Comparison of ENCODE assay signal across 8 mouse cellular contexts in the genomic region with DNA sequence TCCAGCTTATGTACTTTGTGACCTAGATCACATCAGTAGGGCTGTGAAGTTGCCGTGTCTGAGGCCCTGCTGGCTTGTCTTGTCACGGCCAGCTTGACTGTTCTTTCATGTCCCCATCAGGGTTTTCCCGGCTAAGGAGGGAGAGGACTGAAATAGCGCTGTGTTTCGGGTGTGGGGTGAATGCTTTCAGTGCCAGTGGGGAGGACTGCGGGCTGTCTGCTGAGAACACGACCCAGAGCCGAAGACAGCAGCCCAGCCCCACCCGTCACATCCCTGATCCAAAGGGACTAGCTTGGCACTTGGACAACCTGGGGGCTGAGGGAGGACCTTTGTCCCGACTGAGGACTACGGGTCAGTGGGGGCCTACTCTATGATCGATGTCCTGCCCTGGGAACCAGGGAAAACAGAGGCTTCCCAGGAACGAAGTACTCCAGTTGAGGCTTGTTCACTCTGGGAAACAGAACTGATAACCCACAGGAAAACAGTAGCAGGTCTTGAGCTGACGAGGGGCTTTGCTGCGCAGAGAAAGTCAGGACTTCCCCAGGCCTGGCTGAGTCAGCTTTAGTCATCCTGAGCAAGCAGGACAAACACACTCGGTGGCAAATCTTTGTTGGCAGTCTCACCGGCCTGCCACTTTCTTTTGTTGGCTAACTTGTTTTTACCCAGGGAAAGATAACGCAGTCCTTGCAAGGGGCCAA. TPM values are rescaled to one million over a fixed set of nuclear protein-coding genes. Genes with fewer than 3 reads are reported as not detected.
DNase-seq lines count a peak whose midpoint lies in the region; ATAC-seq and TF ChIP-seq lines count a peak whose summit lies in the region.

No protein-coding gene starts in this region.

- peaks cover 31% of the 10 kb centered on the region for H3K36me3 ChIP-seq in hindbrain, postnatal 0 days (ENCODE audit: insufficient read depth, low read length)
- peaks cover 48% of the 10 kb centered on the region for H3K36me3 ChIP-seq in hindbrain, embryonic 12.5 days
- peaks cover 4% of the 10 kb centered on the region; the same call in 1 of the 2 replicates for H3K36me3 ChIP-seq in heart, embryonic 14.5 days (ENCODE audit: control insufficient read depth, insufficient read depth, low read length)

- no peak overlapping the region for H3K4me3 ChIP-seq in hindbrain, postnatal 0 days (ENCODE audit: low read length)
- H3K4me3 ChIP-seq in hindbrain, embryonic 12.5 days = no peak overlapping the region
- no peak overlapping the region for H3K4me3 ChIP-seq in heart, embryonic 14.5 days (ENCODE audit: control insufficient read depth in 1 of 2, insufficient read depth in 1 of 2, low read depth in 1 of 2, low read length in 2 of 2)

- no peaks in the 10 kb centered on the region for H3K9me3 ChIP-seq in hindbrain, postnatal 0 days (ENCODE audit: low read length)
- H3K9me3 ChIP-seq in hindbrain, embryonic 12.5 days (replicated peaks) = no peaks in the 10 kb centered on the region
- H3K9me3 ChIP-seq in heart, embryonic 14.5 days (ENCODE audit: control insufficient read depth, low read length) = no peaks in the 10 kb centered on the region

- H3K27ac ChIP-seq in hindbrain, postnatal 0 days = peak overlapping the region; percentile 48; the same call in 1 of the 2 replicates
- H3K27ac ChIP-seq in hindbrain, embryonic 12.5 days = no peak overlapping the region
- H3K27ac ChIP-seq in heart, embryonic 14.5 days (replicated peaks in 1 of 2; ENCODE audit: control insufficient read depth in 1 of 2, insufficient read depth in 1 of 2, low read depth in 2 of 2, low read length in 2 of 2) = peak overlapping the region; percentile 47 to 81

- no peak for DNase-seq in hindbrain, postnatal 0 days (ENCODE audit: low spot score)
- DNase-seq in adrenal gland, adult 18-20 months (ENCODE audit: low spot score in 2 of 2) = peak; percentile 39 to 41
- DNase-seq in lung, postnatal 36 days = peak; percentile 76
- DNase-seq in natural killer cell, adult 2 months (ENCODE audit: low spot score in 2 of 2) = no peak
- no peak for DNase-seq in frontal cortex, postnatal 10 days (ENCODE audit: low spot score in 2 of 2)

- WGBS in hindbrain, postnatal 0 days = 55% methylated on average over 18 of the region's 18 CpGs
- 70% methylated on average over 18 of the region's 18 CpGs for WGBS in hindbrain, embryonic 12.5 days
- 13% methylated on average over 18 of the region's 18 CpGs for WGBS in heart, embryonic 14.5 days

- H3K9ac ChIP-seq in hindbrain, postnatal 0 days (replicated peaks; ENCODE audit: low read length) = no peak overlapping the region
- no peak overlapping the region for H3K9ac ChIP-seq in hindbrain, embryonic 12.5 days
- peak overlapping the region; percentile 59 for H3K9ac ChIP-seq in heart, embryonic 14.5 days (ENCODE audit: low read length)

- H3K27me3 ChIP-seq in hindbrain, postnatal 0 days (ENCODE audit: insufficient read depth, low read length) = no peaks in the 10 kb centered on the region
- H3K27me3 ChIP-seq in hindbrain, embryonic 12.5 days = no peaks in the 10 kb centered on the region
- H3K27me3 ChIP-seq in heart, embryonic 14.5 days (ENCODE audit: control insufficient read depth, insufficient read depth, low read length) = peaks cover 7% of the 10 kb centered on the region

- H3K4me1 ChIP-seq in hindbrain, postnatal 0 days (ENCODE audit: insufficient read depth, low read length) = no peaks in the 10 kb centered on the region
- no peaks in the 10 kb centered on the region; the same call in 1 of the 2 replicates for H3K4me1 ChIP-seq in hindbrain, embryonic 12.5 days
- H3K4me1 ChIP-seq in heart, embryonic 14.5 days (ENCODE audit: control insufficient read depth in 2 of 2, insufficient read depth in 2 of 2, low read length in 2 of 2) = peaks cover 31 to 50% of the 10 kb centered on the region in 2 experiments

- H3K4me2 ChIP-seq in hindbrain, postnatal 0 days (ENCODE audit: low read depth, low read length) = no peak overlapping the region
- H3K4me2 ChIP-seq in hindbrain, embryonic 12.5 days (replicated peaks) = no peak overlapping the region
- H3K4me2 ChIP-seq in heart, embryonic 14.5 days (ENCODE audit: low read length) = peak overlapping the region; percentile 45

- ATAC-seq in hindbrain, postnatal 0 days = peak; percentile 14; the same call in 1 of the 2 replicates
- no peak for ATAC-seq in hindbrain, embryonic 12.5 days (ENCODE audit: low FRiP score)
- ATAC-seq in heart, embryonic 14.5 days (ENCODE audit: insufficient number of reproducible peaks, insufficient read depth, low FRiP score, low read depth) = peak; percentile 38; the same call in 1 of the 2 replicates
- ATAC-seq in monocyte, adult 5-6 weeks (replicated peaks; ENCODE audit: insufficient number of reproducible peaks, low FRiP score, low TSS enrichment, poor library complexity, severe bottlenecking) = no peak

- no peak for TF ChIP-seq CTCF in hindbrain, postnatal 0 days (IDR thresholded peaks at IDR 0.05; ENCODE audit: low read depth)

RNA-seq across cellular contexts. Expression of a gene that starts 23.9 kb away (rescaled TPM):
- total RNA-seq in hindbrain, postnatal 0 days (2014; rRNA removed) = 90.7 and 91.4 TPM in 2 replicates
- polyA plus RNA-seq in hindbrain, postnatal 0 days (2015; fragmentation: Nextera tagmentation; extraction: Ambion mirVana) = 95.9 and 109 TPM in 2 replicates
- 116 and 125 TPM in 2 replicates for polyA plus RNA-seq in hindbrain, embryonic 12.5 days (2016; fragmentation: Nextera tagmentation; extraction: Ambion mirVana)
- 100 to 1,000 TPM; 152 to 175 TPM for total RNA-seq in adrenal gland, adult 18-20 months (2021)
- polyA plus RNA-seq in heart, embryonic 14.5 days (2014; fragmentation: Nextera tagmentation; extraction: Ambion mirVana) = 76.7 and 83.2 TPM in 2 replicates
- 113 to 174 TPM (median 147 TPM) in 3 replicates for total RNA-seq in monocyte, adult 5-6 weeks (2017)

RNA-seq across cellular contexts. Expression of a gene that starts 32.5 kb away (rescaled TPM):
- total RNA-seq in hindbrain, postnatal 0 days (2014; rRNA removed) = 31.3 and 36.2 TPM in 2 replicates
- 17.2 and 17.8 TPM in 2 replicates for polyA plus RNA-seq in hindbrain, postnatal 0 days (2015; fragmentation: Nextera tagmentation; extraction: Ambion mirVana)
- polyA plus RNA-seq in hindbrain, embryonic 12.5 days (2016; fragmentation: Nextera tagmentation; extraction: Ambion mirVana) = 15.9 and 16.5 TPM in 2 replicates
- 10 to 100 TPM; 22.8 to 29.1 TPM for total RNA-seq in adrenal gland, adult 18-20 months (2021)
- polyA plus RNA-seq in heart, embryonic 14.5 days (2014; fragmentation: Nextera tagmentation; extraction: Ambion mirVana) = 1.9 and 2.7 TPM in 2 replicates
- total RNA-seq in monocyte, adult 5-6 weeks (2017) = 33.3 to 44.2 TPM (median 36.6 TPM) in 3 replicates

RNA-seq across cellular contexts. Expression of a gene that starts 50.7 kb away (rescaled TPM):
- total RNA-seq in hindbrain, postnatal 0 days (2014; rRNA removed) = 3.3 and 3.7 TPM in 2 replicates
- 3.5 and 3.6 TPM in 2 replicates for polyA plus RNA-seq in hindbrain, postnatal 0 days (2015; fragmentation: Nextera tagmentation; extraction: Ambion mirVana)
- polyA plus RNA-seq in hindbrain, embryonic 12.5 days (2016; fragmentation: Nextera tagmentation; extraction: Ambion mirVana) = 5.7 and 5.8 TPM in 2 replicates
- total RNA-seq in adrenal gland, adult 18-20 months (2021) = 1 to 10 TPM; 7.5 TPM
- polyA plus RNA-seq in heart, embryonic 14.5 days (2014; fragmentation: Nextera tagmentation; extraction: Ambion mirVana) = 9.7 and 11.3 TPM in 2 replicates
- 1.6 TPM in 2 of 3 replicates, not detected in the other for total RNA-seq in monocyte, adult 5-6 weeks (2017)

RNA-seq across cellular contexts. Expression of a gene that starts 54.1 kb away (rescaled TPM):
- total RNA-seq in hindbrain, postnatal 0 days (2014; rRNA removed) = 3.9 and 6.6 TPM in 2 replicates
- polyA plus RNA-seq in hindbrain, postnatal 0 days (2015; fragmentation: Nextera tagmentation; extraction: Ambion mirVana) = 7.3 and 7.6 TPM in 2 replicates
- 0.68 and 0.75 TPM in 2 replicates for polyA plus RNA-seq in hindbrain, embryonic 12.5 days (2016; fragmentation: Nextera tagmentation; extraction: Ambion mirVana)
- 10 to 100 TPM; 11.5 to 20.8 TPM for total RNA-seq in adrenal gland, adult 18-20 months (2021)
- 5.7 and 6.4 TPM in 2 replicates for polyA plus RNA-seq in heart, embryonic 14.5 days (2014; fragmentation: Nextera tagmentation; extraction: Ambion mirVana)
- total RNA-seq in monocyte, adult 5-6 weeks (2017) = 3.7 to 7.0 TPM (median 4.9 TPM) in 3 replicates

Comparison
In these comparisons a context has a peak if more than half of its experiments do, and no peak if none do; other contexts are left out.
1. ATAC-seq: peak in hindbrain, postnatal 0 days (single experiment) and heart, embryonic 14.5 days (single experiment); none in hindbrain, embryonic 12.5 days (single experiment) and monocyte, adult 5-6 weeks (single experiment).
2. DNase-seq: peak in adrenal gland, adult 18-20 months (2 of 2) and lung, postnatal 36 days (single experiment); none in hindbrain, postnatal 0 days (single experiment), natural killer cell, adult 2 months (0 of 2) and frontal cortex, postnatal 10 days (0 of 2).